Mouse (Mus musculus) liver, embryonic 12.5 days (tissue): Measurements from ENCODE around the gene Crhr1. TPM values are rescaled to one million over a fixed set of nuclear protein-coding genes. Genes with fewer than 3 reads are reported as not detected.
"Not testable (repeated sequence)": the region's sequence is repeated elsewhere in the genome, so short reads cannot be mapped to it uniquely, and the experiment has no call there.

Source experiments
- ATAC-seq: fragments of 200-750 bp; cut with Nextera tagmentation; 2 replicates; pipeline ENCODE4 v1.8.0; 2017; ENCODE audit warnings: moderate number of reproducible peaks, mild to moderate bottlenecking, moderate library complexity
- H3K27ac ChIP-seq: fragments of 300-500 bp; sonication (generic); 2 replicates; pipeline ENCODE4 v1.5.1; 2016; ENCODE audit warnings: mild to moderate bottlenecking
- H3K27me3 ChIP-seq: fragments of 300-500 bp; sonication (generic); replicated peaks from 2 replicates; pipeline ENCODE4 v1.6.1; 2016; ENCODE audit warnings: mild to moderate bottlenecking, moderate library complexity
- H3K36me3 ChIP-seq: fragments of 300-500 bp; sonication (generic); 2 replicates; pipeline ENCODE4 v1.6.1; 2016; ENCODE audit warnings: mild to moderate bottlenecking, moderate library complexity
- H3K4me1 ChIP-seq: fragments of 300-500 bp; sonication (generic); 2 replicates; pipeline ENCODE4 v1.6.1; 2016
- H3K4me2 ChIP-seq: fragments of 300-500 bp; sonication (generic); 2 replicates; pipeline ENCODE4 v1.6.1; 2016; ENCODE audit warnings: mild to moderate bottlenecking, moderate library complexity
- H3K4me3 ChIP-seq: fragments of 300-500 bp; sonication (generic); 2 replicates; pipeline ENCODE4 v1.5.1; 2016; ENCODE audit warnings: mild to moderate bottlenecking, moderate library complexity
- H3K9ac ChIP-seq: fragments of 300-500 bp; sonication (generic); 2 replicates; pipeline ENCODE4 v1.6.1; 2016; ENCODE audit warnings: mild to moderate bottlenecking, moderate library complexity
- H3K9me3 ChIP-seq: fragments of 300-500 bp; sonication (generic); replicated peaks from 2 replicates; pipeline ENCODE4 v1.6.1; 2016; ENCODE audit warnings: mild to moderate bottlenecking, moderate library complexity
- WGBS: fragments of 180-500 bp; shearing (Covaris S2); methylation state at CpG from one replicate; pipeline ENCODE4 v1.1.7; 2016; ENCODE audit not compliant: insufficient replicate concordance; 5-methylcytosine and 5-hydroxymethylcytosine counted together
- polyA plus RNA-seq: library from polyadenylated mRNA; unstranded; fragments of >200 nt; fragmentation: Nextera tagmentation; extraction: Ambion mirVana; gene quantifications from 2 replicates; pipeline ENCODE4 v1.2.1, GENCODE M21; 2016

Gene Crhr1
- polyA plus RNA-seq, 1 experiment from 2014 or later: not detected

GRCm38 (mm10) chr11:104206573-104206972 lies 73.9 kb downstream of the Crhr1 start:
- Histone ChIP-seq H3K4me3 (no peak overlapping the region), H3K4me2 (no peak overlapping the region), H3K36me3 (no peaks in the 10 kb centered on the region), H3K9me3 (0 out of 2 replicates have a peak, but pooled peaks cover 3% of the 10 kb centered on the region), H3K9ac (no peak overlapping the region), H3K4me1 (no peaks in the 10 kb centered on the region), H3K27ac (no peak overlapping the region), H3K27me3 (no peaks in the 10 kb centered on the region)
- ATAC-seq: no peak
- 72% methylated on average over 4 of the region's 4 CpGs for WGBS

GRCm38 (mm10) chr11:104209041-104209440 lies 76.4 kb downstream of the Crhr1 start:
- Histone ChIP-seq H3K4me3 (no peak overlapping the region), H3K4me2 (no peak overlapping the region), H3K36me3 (no peaks in the 10 kb centered on the region), H3K27me3 (no peaks in the 10 kb centered on the region), H3K4me1 (no peaks in the 10 kb centered on the region), H3K9me3 (no peaks in the 10 kb centered on the region), H3K9ac (no peak overlapping the region), H3K27ac (no peak overlapping the region)
- ATAC-seq: no peak
- 30% methylated on average over 3 of the region's 3 CpGs for WGBS

GRCm38 (mm10) chr11:104211251-104211650 lies 78.6 kb downstream of the Crhr1 start:
- no peak overlapping the region for H3K27ac ChIP-seq
- no peak overlapping the region for H3K9ac ChIP-seq
- no peaks in the 10 kb centered on the region for H3K9me3 ChIP-seq
- no peaks in the 10 kb centered on the region for H3K36me3 ChIP-seq
- H3K4me2 ChIP-seq: no peak overlapping the region
- ATAC-seq: no peak
- H3K4me3 ChIP-seq: no peak overlapping the region
- 69% methylated on average over 6 of the region's 6 CpGs for WGBS
- H3K4me1 ChIP-seq: no peaks in the 10 kb centered on the region
- H3K27me3 ChIP-seq: 0 out of 2 replicates have a peak, but pooled peaks cover 3% of the 10 kb centered on the region

- H3K27me3 ChIP-seq, H3K36me3 ChIP-seq, H3K4me1 ChIP-seq, H3K4me2 ChIP-seq, H3K4me3 ChIP-seq, H3K9me3 ChIP-seq, H3K27ac ChIP-seq, H3K9ac ChIP-seq, ATAC-seq: not testable (repeated sequence)
- WGBS: 80% methylated on average over 5 of the region's 5 CpGs
These were observed 81.5 kb downstream of the Crhr1 start for GRCm38 (mm10) chr11:104214128-104214527.

GRCm38 (mm10) chr11:104218075-104218474 lies 85.4 kb downstream of the Crhr1 start:
- Histone ChIP-seq H3K27ac (no peak overlapping the region), H3K36me3 (no peaks in the 10 kb centered on the region), H3K4me1 (no peaks in the 10 kb centered on the region), H3K27me3 (peaks cover 3% of the 10 kb centered on the region; the same call in 1 of the 2 replicates), H3K9ac (no peak overlapping the region), H3K4me2 (no peak overlapping the region), H3K4me3 (no peak overlapping the region), H3K9me3 (no peaks in the 10 kb centered on the region)
- 63% methylated on average over 3 of the region's 3 CpGs for WGBS
- no peak for ATAC-seq

- no peaks in the 10 kb centered on the region for H3K36me3 ChIP-seq
- H3K27me3 ChIP-seq: peaks cover 5% of the 10 kb centered on the region; the same call in 1 of the 2 replicates
- WGBS: 70% methylated on average over 4 of the region's 4 CpGs
- no peak overlapping the region for H3K9ac ChIP-seq
- no peak overlapping the region for H3K4me2 ChIP-seq
- no peak overlapping the region for H3K4me3 ChIP-seq
- H3K4me1 ChIP-seq: no peaks in the 10 kb centered on the region
- no peak overlapping the region for H3K27ac ChIP-seq
- H3K9me3 ChIP-seq: no peaks in the 10 kb centered on the region
- no peak for ATAC-seq
These were observed 87.6 kb downstream of the Crhr1 start for GRCm38 (mm10) chr11:104220291-104220690.

GRCm38 (mm10) chr11:104221751-104222150 lies 89.1 kb downstream of the Crhr1 start:
- no peak for ATAC-seq
- H3K27me3 ChIP-seq: peaks cover 5% of the 10 kb centered on the region; the same call in 1 of the 2 replicates
- no peak overlapping the region for H3K4me3 ChIP-seq
- WGBS: 61% methylated on average over 5 of the region's 5 CpGs
- H3K9ac ChIP-seq: no peak overlapping the region
- H3K4me1 ChIP-seq: no peaks in the 10 kb centered on the region
- no peak overlapping the region for H3K27ac ChIP-seq
- H3K4me2 ChIP-seq: no peak overlapping the region
- H3K36me3 ChIP-seq: no peaks in the 10 kb centered on the region
- no peaks in the 10 kb centered on the region for H3K9me3 ChIP-seq

GRCm38 (mm10) chr11:104223301-104223700 lies 90.6 kb downstream of the Crhr1 start:
- Histone ChIP-seq H3K4me2 (no peak overlapping the region), H3K36me3 (no peaks in the 10 kb centered on the region), H3K27ac (no peak overlapping the region), H3K9me3 (no peaks in the 10 kb centered on the region), H3K4me1 (no peaks in the 10 kb centered on the region), H3K9ac (no peak overlapping the region), H3K4me3 (no peak overlapping the region), H3K27me3 (peaks cover 14% of the 10 kb centered on the region)
- 54% methylated on average over 9 of the region's 9 CpGs for WGBS
- no peak for ATAC-seq

Other genes with a start within 250 kb of the Crhr1 start
- gene Nsf, start 178.8 kb upstream of the Crhr1 start, polyA plus RNA-seq: 39.9 and 40.6 TPM in 2 replicates
- gene Arf2, start 166.1 kb upstream of the Crhr1 start, polyA plus RNA-seq: 22.7 and 24.5 TPM in 2 replicates
- not detected in 2 replicates for gene Sppl2c, start 53.5 kb downstream of the Crhr1 start, polyA plus RNA-seq
- 0.24 and 0.42 TPM in 2 replicates for gene Mapt, start 98.5 kb downstream of the Crhr1 start, polyA plus RNA-seq